Mouse (Mus musculus) midbrain, embryonic 15.5 days (tissue): Measurements from ENCODE around the gene Olfr667. TPM values are rescaled to one million over a fixed set of nuclear protein-coding genes. Genes with fewer than 3 reads are reported as not detected.
"Not testable (repeated sequence)": the region's sequence is repeated elsewhere in the genome, so short reads cannot be mapped to it uniquely, and the experiment has no call there.

Source experiments
- ATAC-seq: fragments of 200-750 bp; cut with Nextera tagmentation; replicated peaks from 2 replicates; pipeline ENCODE4 v1.8.0; 2017; ENCODE audit warnings: moderate TSS enrichment
- H3K27ac ChIP-seq: fragments of 300-500 bp; sonication (generic); 2 replicates; pipeline ENCODE4 v1.5.1; 2015; ENCODE audit warnings: mild to moderate bottlenecking, inconsistent platforms
- H3K27me3 ChIP-seq: fragments of 300-500 bp; sonication (generic); replicated peaks from 2 replicates; pipeline ENCODE4 v1.6.1; 2015; ENCODE audit warnings: inconsistent platforms
- H3K36me3 ChIP-seq: fragments of 300-500 bp; sonication (generic); replicated peaks from 2 replicates; pipeline ENCODE4 v1.6.1; 2015; ENCODE audit warnings: inconsistent platforms
- H3K4me1 ChIP-seq: fragments of 300-500 bp; sonication (generic); 2 replicates; pipeline ENCODE4 v1.6.1; 2015; ENCODE audit warnings: inconsistent platforms
- H3K4me2 ChIP-seq: fragments of 300-500 bp; sonication (generic); 2 replicates; pipeline ENCODE4 v1.6.1; 2015; ENCODE audit warnings: inconsistent platforms, mild to moderate bottlenecking, moderate library complexity
- H3K4me3 ChIP-seq: fragments of 300-500 bp; sonication (generic); 2 replicates; pipeline ENCODE4 v1.5.1; 2015; ENCODE audit warnings: mild to moderate bottlenecking, inconsistent platforms
- H3K9ac ChIP-seq: fragments of 300-500 bp; sonication (generic); 2 replicates; pipeline ENCODE4 v1.6.1; 2015; ENCODE audit warnings: mild to moderate bottlenecking, inconsistent platforms
- H3K9me3 ChIP-seq: fragments of 300-500 bp; sonication (generic); 2 replicates; pipeline ENCODE4 v1.6.1; 2016; ENCODE audit warnings: inconsistent platforms
- WGBS: fragments of 180-500 bp; shearing (Covaris S2); methylation state at CpG from one replicate; pipeline ENCODE4 v1.1.7; 2015; ENCODE audit warnings: mixed read lengths; 5-methylcytosine and 5-hydroxymethylcytosine counted together
- polyA plus RNA-seq: library from polyadenylated mRNA; unstranded; fragments of >200 nt; fragmentation: Nextera tagmentation; extraction: Ambion mirVana; gene quantifications from 2 replicates; pipeline ENCODE4 v1.2.1, GENCODE M21; 2015

The Olfr667 gene
- not detected in 2 replicates for polyA plus RNA-seq

- H3K36me3 ChIP-seq, result no peaks in the 10 kb centered on the region
- H3K4me1 ChIP-seq, result no peaks in the 10 kb centered on the region
- no peak for ATAC-seq
- no peaks in the 10 kb centered on the region for H3K9me3 ChIP-seq
- H3K27me3 ChIP-seq, result no peaks in the 10 kb centered on the region
- H3K4me3 ChIP-seq, result no peak within 1 kb of the TSS
- H3K9ac ChIP-seq, result no peak within 1 kb of the TSS
- no peak within 1 kb of the TSS for H3K27ac ChIP-seq
- H3K4me2 ChIP-seq, result no peak within 1 kb of the TSS
- 86% methylated on average over 1 of the region's 1 CpGs for WGBS
These were observed at the start of gene Olfr667 for GRCm38 (mm10) chr7:104921382-104921781. Gene Olfr667 (minus strand): TSS chr7:104921482.

DNA sequence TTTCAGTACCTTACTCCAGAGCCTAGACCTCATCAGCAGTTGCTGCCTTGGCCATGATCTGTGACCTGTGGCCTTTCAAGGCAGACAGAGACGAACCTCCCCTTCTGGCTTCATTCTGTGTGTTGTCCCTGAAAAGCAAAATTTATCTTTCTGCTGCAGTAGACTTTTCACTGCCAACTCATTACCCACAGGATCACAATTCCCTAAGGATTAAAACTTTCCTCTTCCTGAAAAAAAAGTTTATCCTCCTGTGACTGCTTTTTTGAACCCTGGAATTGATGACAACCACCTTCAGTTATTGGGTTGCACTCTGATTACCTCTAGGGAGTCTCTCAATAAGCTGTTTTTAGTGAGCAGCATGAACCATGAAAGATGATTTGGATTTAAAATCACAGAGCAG is 41.2 kb upstream of the Olfr667 start, which contains the start of gene Olfr670:
Olfr670 (minus strand) TSS at position 101 of the 400 bp plus-strand sequence.
- no peak within 1 kb of the TSS for H3K4me3 ChIP-seq
- ATAC-seq, result no peak
- H3K27ac ChIP-seq, result no peak within 1 kb of the TSS
- no peaks in the 10 kb centered on the region for H3K36me3 ChIP-seq
- WGBS, result 64% methylated on average over 1 of the region's 1 CpGs
- no peaks in the 10 kb centered on the region for H3K4me1 ChIP-seq
- H3K4me2 ChIP-seq, result no peak within 1 kb of the TSS
- H3K27me3 ChIP-seq, result no peaks in the 10 kb centered on the region
- H3K9ac ChIP-seq, result no peak within 1 kb of the TSS
- no peaks in the 10 kb centered on the region for H3K9me3 ChIP-seq

- H3K27ac ChIP-seq, H3K9me3 ChIP-seq, ATAC-seq, H3K4me1 ChIP-seq, H3K4me2 ChIP-seq, H3K9ac ChIP-seq, H3K27me3 ChIP-seq, H3K4me3 ChIP-seq, H3K36me3 ChIP-seq: not testable (repeated sequence)
- 94% methylated on average over 16 of the region's 16 CpGs for WGBS
These were observed 29.0 kb upstream of the Olfr667 start for GRCm38 (mm10) chr7:104950234-104950633.

DNA sequence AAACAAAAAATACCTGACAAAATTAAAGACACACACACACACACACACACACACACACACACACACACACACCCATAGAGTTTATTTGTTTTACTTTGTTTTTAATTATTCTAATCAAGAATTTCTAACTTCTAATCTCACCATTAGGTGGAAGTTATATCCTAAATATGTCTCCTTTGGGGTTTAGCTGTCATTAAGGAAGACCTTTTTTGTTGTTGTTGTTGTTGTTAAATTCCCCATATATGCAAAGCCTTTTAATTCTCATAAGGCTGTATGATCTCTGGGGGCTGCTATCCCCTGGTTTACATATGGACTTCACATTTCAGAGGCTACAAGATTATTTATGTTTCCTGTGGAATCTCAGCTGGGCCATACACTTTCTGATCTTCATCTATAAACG is 12.7 kb upstream of the Olfr667 start, which contains the start of gene Olfr669:
Olfr669 (plus strand) TSS at position 301 of the 400 bp plus-strand sequence.
- Histone ChIP-seq H3K4me1 (no peaks in the 10 kb centered on the region), H3K9me3 (no peaks in the 10 kb centered on the region), H3K4me2 (no peak within 1 kb of the TSS), H3K27me3 (no peaks in the 10 kb centered on the region), H3K4me3 (no peak within 1 kb of the TSS), H3K9ac (no peak within 1 kb of the TSS), H3K36me3 (no peaks in the 10 kb centered on the region), H3K27ac (no peak within 1 kb of the TSS)
- WGBS, result 88% methylated on average over 1 of the region's 1 CpGs
- ATAC-seq, result no peak

DNA sequence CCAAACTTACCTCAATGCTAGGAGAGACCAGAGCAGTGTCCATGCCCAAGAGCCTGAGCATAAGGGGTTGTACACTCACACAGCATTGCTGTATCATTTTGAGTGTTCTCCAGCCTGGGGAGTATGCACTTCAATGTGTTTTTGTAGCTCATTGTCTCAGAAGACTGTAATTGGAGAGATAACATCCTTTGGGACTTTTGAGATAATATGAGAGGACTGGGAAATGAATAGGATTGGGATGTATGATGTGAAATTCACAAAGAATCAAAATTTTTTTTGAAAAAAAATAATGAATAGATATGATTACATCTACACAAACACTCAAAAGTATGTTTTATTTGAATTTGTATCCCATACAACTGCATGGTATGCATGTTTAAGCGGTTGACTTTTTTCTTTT is 6.7 kb upstream of the Olfr667 start, which contains the start of gene Olfr668:
Olfr668 (minus strand) TSS at position 101 of the 400 bp plus-strand sequence.
- H3K4me1 ChIP-seq, result no peaks in the 10 kb centered on the region
- no peak for ATAC-seq
- 78% methylated on average over 1 of the region's 1 CpGs for WGBS
- H3K27me3 ChIP-seq, result no peaks in the 10 kb centered on the region
- H3K36me3 ChIP-seq, result no peaks in the 10 kb centered on the region
- H3K9ac ChIP-seq, result no peak within 1 kb of the TSS
- no peaks in the 10 kb centered on the region for H3K9me3 ChIP-seq
- H3K4me2 ChIP-seq, result no peak within 1 kb of the TSS
- H3K27ac ChIP-seq, result no peak within 1 kb of the TSS
- no peak within 1 kb of the TSS for H3K4me3 ChIP-seq

- H3K4me2 ChIP-seq, result no peak within 1 kb of the TSS
- no peaks in the 10 kb centered on the region for H3K27me3 ChIP-seq
- 87% methylated on average over 2 of the region's 2 CpGs for WGBS
- H3K27ac ChIP-seq, result no peak within 1 kb of the TSS
- no peaks in the 10 kb centered on the region for H3K4me1 ChIP-seq
- H3K36me3 ChIP-seq, result no peaks in the 10 kb centered on the region
- H3K9ac ChIP-seq, result no peak within 1 kb of the TSS
- ATAC-seq, result no peak
- H3K4me3 ChIP-seq, result no peak within 1 kb of the TSS
- H3K9me3 ChIP-seq, result no peaks in the 10 kb centered on the region
These were observed 25.4 kb downstream of the Olfr667 start, which contains the start of gene Olfr666 for GRCm38 (mm10) chr7:104895852-104896251. Gene Olfr666 (minus strand): TSS chr7:104895952.

- Histone ChIP-seq H3K9ac (no peak within 1 kb of the TSS), H3K4me2 (no peak within 1 kb of the TSS), H3K27ac (no peak within 1 kb of the TSS), H3K4me3 (no peak within 1 kb of the TSS), H3K27me3 (no peaks in the 10 kb centered on the region), H3K36me3 (no peaks in the 10 kb centered on the region), H3K9me3 (no peaks in the 10 kb centered on the region), H3K4me1 (no peaks in the 10 kb centered on the region)
- no peak for ATAC-seq
- WGBS, result 51% methylated on average over 1 of the region's 1 CpGs
These were observed 43.6 kb downstream of the Olfr667 start, which contains the start of gene Olfr665 for GRCm38 (mm10) chr7:104877731-104878130. Gene Olfr665 (plus strand): TSS chr7:104878031.

Other genes starting within 250 kb of the Olfr667 start
- gene Olfr661, start 235.0 kb downstream of the Olfr667 start, polyA plus RNA-seq, result not detected in 2 replicates
- not detected in 2 replicates for gene Usp17le, start 144.0 kb downstream of the Olfr667 start, polyA plus RNA-seq
- not detected in 2 replicates for gene Usp17lb, start 78.9 kb downstream of the Olfr667 start, polyA plus RNA-seq
- not detected in 2 replicates for gene Usp17la, start 64.5 kb downstream of the Olfr667 start, polyA plus RNA-seq
- not detected in 2 replicates for gene Olfr665, start 43.5 kb downstream of the Olfr667 start, polyA plus RNA-seq
- not detected in 2 replicates for gene Olfr666, start 25.5 kb downstream of the Olfr667 start, polyA plus RNA-seq
- not detected in 2 replicates for gene Olfr668, start 6.6 kb upstream of the Olfr667 start, polyA plus RNA-seq
- not detected in 2 replicates for gene Olfr669, start 12.8 kb upstream of the Olfr667 start, polyA plus RNA-seq
- gene Olfr670, start 41.1 kb upstream of the Olfr667 start, polyA plus RNA-seq, result not detected in 2 replicates
- gene Olfr671, start 57.6 kb upstream of the Olfr667 start, polyA plus RNA-seq, result not detected in 2 replicates
- not detected in 2 replicates for gene Olfr672, start 80.5 kb upstream of the Olfr667 start, polyA plus RNA-seq
- not detected in 2 replicates for gene Olfr675, start 107.0 kb upstream of the Olfr667 start, polyA plus RNA-seq
- gene Olfr676, start 111.2 kb upstream of the Olfr667 start, polyA plus RNA-seq, result not detected in 2 replicates
- gene Olfr677, start 129.9 kb upstream of the Olfr667 start, polyA plus RNA-seq, result not detected in 2 replicates
- not detected in 2 replicates for gene Olfr678, start 143.0 kb upstream of the Olfr667 start, polyA plus RNA-seq
- gene Olfr679, start 159.7 kb upstream of the Olfr667 start, polyA plus RNA-seq, result not detected in 2 replicates
- not detected in 2 replicates for gene Olfr680-ps1, start 171.3 kb upstream of the Olfr667 start, polyA plus RNA-seq
- gene Olfr681, start 195.4 kb upstream of the Olfr667 start, polyA plus RNA-seq, result not detected in 2 replicates
- not detected in 2 replicates for gene Olfr683, start 225.5 kb upstream of the Olfr667 start, polyA plus RNA-seq
- gene Olfr684, start 242.2 kb upstream of the Olfr667 start, polyA plus RNA-seq, result not detected in 2 replicates